Mouse (Mus musculus) midbrain, embryonic 15.5 days (tissue): ENCODE results near the gene Rfx8. TPM values are rescaled to one million over a fixed set of nuclear protein-coding genes. Genes with fewer than 3 reads are reported as not detected.

Source experiments
- ATAC-seq: fragments of 200-750 bp; cut with Nextera tagmentation; replicated peaks from 2 replicates; pipeline ENCODE4 v1.8.0; 2017; ENCODE audit warnings: moderate TSS enrichment
- H3K27ac ChIP-seq: fragments of 300-500 bp; sonication (generic); 2 replicates; pipeline ENCODE4 v1.5.1; 2015; ENCODE audit warnings: mild to moderate bottlenecking, inconsistent platforms
- H3K27me3 ChIP-seq: fragments of 300-500 bp; sonication (generic); replicated peaks from 2 replicates; pipeline ENCODE4 v1.6.1; 2015; ENCODE audit warnings: inconsistent platforms
- H3K36me3 ChIP-seq: fragments of 300-500 bp; sonication (generic); replicated peaks from 2 replicates; pipeline ENCODE4 v1.6.1; 2015; ENCODE audit warnings: inconsistent platforms
- H3K4me1 ChIP-seq: fragments of 300-500 bp; sonication (generic); 2 replicates; pipeline ENCODE4 v1.6.1; 2015; ENCODE audit warnings: inconsistent platforms
- H3K4me2 ChIP-seq: fragments of 300-500 bp; sonication (generic); 2 replicates; pipeline ENCODE4 v1.6.1; 2015; ENCODE audit warnings: inconsistent platforms, mild to moderate bottlenecking, moderate library complexity
- H3K4me3 ChIP-seq: fragments of 300-500 bp; sonication (generic); 2 replicates; pipeline ENCODE4 v1.5.1; 2015; ENCODE audit warnings: mild to moderate bottlenecking, inconsistent platforms
- H3K9ac ChIP-seq: fragments of 300-500 bp; sonication (generic); 2 replicates; pipeline ENCODE4 v1.6.1; 2015; ENCODE audit warnings: mild to moderate bottlenecking, inconsistent platforms
- H3K9me3 ChIP-seq: fragments of 300-500 bp; sonication (generic); 2 replicates; pipeline ENCODE4 v1.6.1; 2016; ENCODE audit warnings: inconsistent platforms
- WGBS: fragments of 180-500 bp; shearing (Covaris S2); methylation state at CpG from one replicate; pipeline ENCODE4 v1.1.7; 2015; ENCODE audit warnings: mixed read lengths; 5-methylcytosine and 5-hydroxymethylcytosine counted together
- polyA plus RNA-seq: library from polyadenylated mRNA; unstranded; fragments of >200 nt; fragmentation: Nextera tagmentation; extraction: Ambion mirVana; gene quantifications from 2 replicates; pipeline ENCODE4 v1.2.1, GENCODE M21; 2015

Rfx8 gene
- polyA plus RNA-seq, 1 experiment from 2014 or later: 0.32 TPM

GRCm38 (mm10) chr1:39623106-39623505 lies 97.7 kb downstream of the Rfx8 start:
- Histone ChIP-seq H3K27me3 (no peaks in the 10 kb centered on the region), H3K4me2 (no peak overlapping the region), H3K4me3 (no peak overlapping the region), H3K9ac (no peak overlapping the region), H3K36me3 (no peaks in the 10 kb centered on the region), H3K27ac (no peak overlapping the region), H3K4me1 (no peaks in the 10 kb centered on the region), H3K9me3 (no peaks in the 10 kb centered on the region; the same call in 1 of the 2 replicates)
- ATAC-seq: no peak
- WGBS: 97% methylated on average over 5 of the region's 5 CpGs

- WGBS: 32% methylated on average over 8 of the region's 8 CpGs
- no peaks in the 10 kb centered on the region; the same call in 1 of the 2 replicates for H3K9me3 ChIP-seq
- no peaks in the 10 kb centered on the region for H3K36me3 ChIP-seq
- no peaks in the 10 kb centered on the region for H3K4me1 ChIP-seq
- H3K27me3 ChIP-seq: no peaks in the 10 kb centered on the region
- ATAC-seq: no peak
- H3K27ac ChIP-seq: no peak overlapping the region
- H3K4me2 ChIP-seq: no peak overlapping the region
- no peak overlapping the region for H3K4me3 ChIP-seq
- H3K9ac ChIP-seq: no peak overlapping the region
Observed at GRCm38 (mm10) chr1:39618524-39618923, 102.3 kb downstream of the Rfx8 start.

GRCm38 (mm10) chr1:39615526-39615925 lies 105.3 kb downstream of the Rfx8 start:
- H3K27me3 ChIP-seq: no peaks in the 10 kb centered on the region
- WGBS: 72% methylated on average over 6 of the region's 6 CpGs

More at GRCm38 (mm10) chr1:39615526-39615925, 105.3 kb downstream of the Rfx8 start:
- H3K27ac ChIP-seq: no peak overlapping the region
- no peak overlapping the region for H3K9ac ChIP-seq
- no peaks in the 10 kb centered on the region for H3K9me3 ChIP-seq
- H3K4me3 ChIP-seq: no peak overlapping the region
- H3K36me3 ChIP-seq: no peaks in the 10 kb centered on the region
- no peaks in the 10 kb centered on the region for H3K4me1 ChIP-seq
- no peak for ATAC-seq
- no peak overlapping the region for H3K4me2 ChIP-seq

Other genes starting within 250 kb of the Rfx8 start
- 11.0 and 11.3 TPM in 2 replicates for gene Tbc1d8, start 242.2 kb downstream of the Rfx8 start, polyA plus RNA-seq
- gene Cnot11, start 186.0 kb downstream of the Rfx8 start, polyA plus RNA-seq: 15.0 TPM in 2 replicates
- gene Rnf149, start 143.6 kb downstream of the Rfx8 start, polyA plus RNA-seq: 22.4 and 25.6 TPM in 2 replicates
- gene Creg2, start 69.5 kb downstream of the Rfx8 start, polyA plus RNA-seq: 8.2 and 9.3 TPM in 2 replicates
- gene Gm3646, start 84.3 kb upstream of the Rfx8 start, polyA plus RNA-seq: not detected in 2 replicates
- 46.5 and 55.2 TPM in 2 replicates for gene Map4k4, start 179.9 kb upstream of the Rfx8 start, polyA plus RNA-seq